Mouse (Mus musculus): ENCODE results near the gene Orc5. TPM values are rescaled to one million over a fixed set of nuclear protein-coding genes. Genes with fewer than 3 reads are reported as not detected.

The Orc5 gene
- polyA plus RNA-seq, 1 experiment: 12.6 TPM

- H3K79me3 ChIP-seq (ENCODE audit: low read depth): no peaks in the 10 kb centered on the region
- H3K79me2 ChIP-seq (ENCODE audit: control insufficient read depth, insufficient read depth): no peaks in the 10 kb centered on the region
- H3ac ChIP-seq (ENCODE audit: control insufficient read depth, insufficient read length, low read depth): no peak overlapping the region
- no peaks in the 10 kb centered on the region for H3K36me3 ChIP-seq (ENCODE audit: control insufficient read depth, insufficient read depth)
- H3K4me3 ChIP-seq (ENCODE audit: insufficient read depth, poor library complexity, severe bottlenecking): no peak overlapping the region
- no peaks in the 10 kb centered on the region for H3K27me3 ChIP-seq (ENCODE audit: control insufficient read depth, insufficient read depth, insufficient read length)
- no peak for TF ChIP-seq MAX (IDR thresholded peaks at IDR 0.05)
- no peak for TF ChIP-seq FOSL1 (IDR thresholded peaks at IDR 0.05; ENCODE audit: insufficient read depth, low read length, poor library complexity, severe bottlenecking)
- TF ChIP-seq MYOG (IDR thresholded peaks at IDR 0.05; ENCODE audit: control insufficient read depth, extremely low read depth, insufficient read length): no peak
- no peak for TF ChIP-seq CEBPB (IDR thresholded peaks at IDR 0.05; ENCODE audit: low read depth)
- TF ChIP-seq CTCF (IDR thresholded peaks at IDR 0.05; ENCODE audit: control insufficient read depth, insufficient read depth, insufficient read length): no peak
- no peak for TF ChIP-seq MYOD1 (IDR thresholded peaks at IDR 0.05; ENCODE audit: control insufficient read depth, insufficient read length, low read depth)
- no peak for TF ChIP-seq USF1 (IDR thresholded peaks at IDR 0.05; ENCODE audit: low read depth)
These were observed 98.5 kb downstream of the Orc5 start for GRCm38 (mm10) chr5:22451764-22452163.

GRCm38 (mm10) chr5:22449492-22449891 lies 100.7 kb downstream of the Orc5 start:
- TF ChIP-seq MYOG (IDR thresholded peaks at IDR 0.05; ENCODE audit: control insufficient read depth, extremely low read depth, insufficient read length): no peak
- no peak for TF ChIP-seq MYOD1 (IDR thresholded peaks at IDR 0.05; ENCODE audit: control insufficient read depth, insufficient read length, low read depth)
- no peak for TF ChIP-seq MAX (IDR thresholded peaks at IDR 0.05)
- TF ChIP-seq CTCF (IDR thresholded peaks at IDR 0.05; ENCODE audit: control insufficient read depth, insufficient read depth, insufficient read length): no peak
- TF ChIP-seq FOSL1 (IDR thresholded peaks at IDR 0.05; ENCODE audit: insufficient read depth, low read length, poor library complexity, severe bottlenecking): no peak
- no peak for TF ChIP-seq CEBPB (IDR thresholded peaks at IDR 0.05; ENCODE audit: low read depth)
- no peak for TF ChIP-seq USF1 (IDR thresholded peaks at IDR 0.05; ENCODE audit: low read depth)
- Histone ChIP-seq H3K79me3 (ENCODE audit: low read depth) (no peaks in the 10 kb centered on the region), H3K36me3 (ENCODE audit: control insufficient read depth, insufficient read depth) (no peaks in the 10 kb centered on the region), H3K27me3 (ENCODE audit: control insufficient read depth, insufficient read depth, insufficient read length) (no peaks in the 10 kb centered on the region), H3ac (ENCODE audit: control insufficient read depth, insufficient read length, low read depth) (no peak overlapping the region), H3K79me2 (ENCODE audit: control insufficient read depth, insufficient read depth) (no peaks in the 10 kb centered on the region), H3K4me3 (ENCODE audit: insufficient read depth, poor library complexity, severe bottlenecking) (no peak overlapping the region)

Other genes with a start within 250 kb of the Orc5 start
- gene Reln, start 205.7 kb downstream of the Orc5 start, polyA plus RNA-seq (2012; fragmentation: generic; extraction: Trizol): not detected
- not detected for gene Lhfpl3, start 195.6 kb upstream of the Orc5 start, polyA plus RNA-seq (2012; fragmentation: generic; extraction: Trizol)

Measured in C2C12 (cell line).